Mouse (Mus musculus) ES-Bruce4 (cell line): ENCODE measurements around the gene Impg1. TPM values are rescaled to one million over a fixed set of nuclear protein-coding genes. Genes with fewer than 3 reads are reported as not detected.

ENCODE experiments used
- H3K27ac ChIP-seq: 2 replicates; pipeline ENCODE4 v1.5.1; 2012; ENCODE audit warnings: low read length, inconsistent platforms; ENCODE audit not compliant: insufficient read depth
- H3K27me3 ChIP-seq: 2 replicates; pipeline ENCODE4 v1.6.1; 2012; ENCODE audit warnings: mild to moderate bottlenecking, low read length, inconsistent platforms; ENCODE audit not compliant: control insufficient read depth, poor library complexity, insufficient read depth, severe bottlenecking
- H3K36me3 ChIP-seq: 2 replicates; pipeline ENCODE4 v1.6.1; 2012; ENCODE audit warnings: inconsistent platforms, mild to moderate bottlenecking, low read length, moderate library complexity; ENCODE audit not compliant: control insufficient read depth, poor library complexity, insufficient read depth, severe bottlenecking
- H3K4me1 ChIP-seq: one replicate; pipeline ENCODE4 v1.8.1; 2011; ENCODE audit warnings: low read length; ENCODE audit not compliant: control insufficient read depth, insufficient read depth
- H3K4me3 ChIP-seq: 2 replicates; pipeline ENCODE4 v1.5.1; 2011; ENCODE audit warnings: low read depth, mild to moderate bottlenecking, low read length
- H3K9ac ChIP-seq: 2 replicates; pipeline ENCODE4 v1.6.1; 2012; ENCODE audit warnings: low read depth, mild to moderate bottlenecking, inconsistent platforms; ENCODE audit not compliant: poor library complexity, severe bottlenecking
- H3K9me3 ChIP-seq: replicated peaks from 2 replicates; pipeline ENCODE4 v1.6.1; 2012; ENCODE audit warnings: mild to moderate bottlenecking, low read length, inconsistent platforms; ENCODE audit not compliant: control insufficient read depth, poor library complexity, insufficient read depth, severe bottlenecking
- CTCF ChIP-seq: IDR thresholded peaks from one replicate; pipeline ENCODE4 v1.8.1; 2011; ENCODE audit warnings: low read depth, low read length
- EP300 ChIP-seq: IDR thresholded peaks from 2 replicates; pipeline ENCODE4 v1.6.1; 2011; ENCODE audit warnings: low read depth, low read length; ENCODE audit not compliant: insufficient read depth
- POLR2A ChIP-seq: IDR thresholded peaks from one replicate; pipeline ENCODE4 v1.8.1; 2011; ENCODE audit warnings: low read length; ENCODE audit not compliant: insufficient read depth
- polyA plus RNA-seq: library from polyadenylated mRNA; stranded (reverse); fragments of >200 nt; gene quantifications from 2 replicates; pipeline ENCODE4 v1.2.4, GENCODE M21; 2011; ENCODE audit warnings: low read depth; ENCODE audit not compliant: missing spikeins, insufficient read depth, insufficient read length

The Impg1 gene
- polyA plus RNA-seq: not detected in 2 replicates

DNA sequence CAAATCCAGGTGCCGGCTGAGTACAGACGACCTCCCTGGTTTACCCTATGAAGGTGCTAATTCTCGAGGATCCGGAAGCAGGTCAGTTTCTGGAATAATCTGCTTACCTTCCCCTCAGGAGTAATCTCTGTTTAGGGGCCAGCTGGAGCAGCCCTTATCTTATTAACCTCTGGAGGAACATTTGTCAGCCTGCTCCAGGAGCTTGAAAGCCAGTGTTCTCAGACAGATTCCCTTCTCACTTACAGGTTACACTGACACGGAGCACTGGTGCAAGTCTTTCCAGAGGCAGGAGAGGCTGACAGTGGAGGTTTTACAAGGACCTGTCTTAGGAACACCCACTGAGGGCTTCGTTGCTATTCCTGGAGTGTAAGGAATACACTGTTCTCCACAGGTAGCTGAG lies at the start of gene Impg1:
TSS of gene Impg1 (minus strand) at position 101 of the 400 bp plus-strand sequence.
- H3K4me3 ChIP-seq: no peak within 1 kb of the TSS

DNA sequence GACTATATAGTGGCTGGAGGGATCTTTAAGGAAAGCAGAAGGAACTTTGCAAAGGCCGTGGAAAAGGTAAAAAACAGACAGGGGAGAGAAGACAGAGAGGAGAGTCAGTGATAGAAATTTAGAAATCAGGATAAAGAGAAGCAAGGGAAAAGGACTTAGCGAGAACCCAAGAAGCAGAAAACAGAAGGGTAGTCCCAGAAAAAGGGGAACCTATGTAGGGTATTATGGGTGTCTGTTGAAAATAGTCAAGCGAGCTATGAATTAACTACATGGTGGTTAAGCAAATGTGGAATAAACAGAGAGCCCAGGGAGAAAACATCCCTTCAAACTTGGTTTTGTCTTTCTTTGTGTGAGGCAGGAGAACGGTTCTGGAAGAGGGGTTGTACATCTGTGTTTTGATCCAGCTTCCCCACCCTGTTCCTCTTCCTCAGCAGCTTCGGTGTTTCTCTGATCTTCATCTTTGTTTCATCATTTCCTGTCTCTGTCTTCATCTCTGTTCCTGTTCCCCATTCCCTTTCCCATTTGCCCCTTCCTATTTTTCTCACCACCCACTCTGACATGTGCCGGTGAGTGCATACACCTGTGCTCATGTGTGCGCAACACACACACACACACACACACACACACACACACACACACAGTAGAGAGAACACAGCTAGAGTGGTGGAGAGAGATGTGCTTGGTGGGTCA lies 44.3 kb upstream of the Impg1 start:
- no peak for TF ChIP-seq CTCF
- TF ChIP-seq POLR2A: no peak
- no peak for TF ChIP-seq EP300
- H3K27me3 ChIP-seq: no peaks in the 10 kb centered on the region
- H3K4me3 ChIP-seq: no peak overlapping the region
- H3K36me3 ChIP-seq: no peaks in the 10 kb centered on the region
- no peak overlapping the region for H3K27ac ChIP-seq
- H3K9ac ChIP-seq: no peak overlapping the region
- no peaks in the 10 kb centered on the region; the same call in 1 of the 2 replicates for H3K9me3 ChIP-seq
- H3K4me1 ChIP-seq: no peaks in the 10 kb centered on the region

More for the DNA sequence above, at the start of gene Impg1:
- Histone ChIP-seq H3K9me3 (no peaks in the 10 kb centered on the region), H3K9ac (no peak within 1 kb of the TSS), H3K27me3 (no peaks in the 10 kb centered on the region), H3K4me1 (no peaks in the 10 kb centered on the region), H3K36me3 (no peaks in the 10 kb centered on the region), H3K27ac (no peak within 1 kb of the TSS)
- TF ChIP-seq CTCF (no peak), EP300 (no peak), POLR2A (no peak)

DNA sequence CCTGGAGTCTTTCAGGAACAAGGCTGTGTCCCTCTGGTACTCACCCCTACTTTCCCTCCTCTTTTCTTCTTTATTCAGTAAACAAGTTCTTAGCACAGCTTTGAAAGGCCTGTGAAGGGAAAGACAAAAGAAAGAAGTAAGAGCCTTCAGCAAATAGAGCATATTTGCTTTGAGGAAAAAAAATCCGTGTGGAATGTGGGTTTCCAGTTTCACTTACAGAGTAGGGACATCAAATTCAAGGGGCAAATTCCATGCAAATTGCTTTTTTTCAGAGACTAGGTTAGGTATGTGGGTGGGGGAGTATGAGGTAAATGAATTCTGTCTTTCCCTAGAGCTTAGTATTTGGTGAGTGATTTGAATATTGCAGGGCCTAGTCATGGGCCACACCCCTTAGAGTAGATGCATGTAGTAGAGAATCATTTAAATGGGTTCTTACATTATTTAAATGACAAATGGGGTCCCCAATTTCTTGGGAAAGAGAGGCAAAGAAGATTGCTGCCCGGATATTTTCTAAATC lies 39.3 kb upstream of the Impg1 start:
- no peak overlapping the region for H3K27ac ChIP-seq
- no peaks in the 10 kb centered on the region for H3K4me1 ChIP-seq
- H3K36me3 ChIP-seq: no peaks in the 10 kb centered on the region
- H3K4me3 ChIP-seq: no peak overlapping the region
- no peaks in the 10 kb centered on the region for H3K27me3 ChIP-seq
- H3K9ac ChIP-seq: no peak overlapping the region
- TF ChIP-seq POLR2A (no peak), EP300 (no peak), CTCF (no peak)
- H3K9me3 ChIP-seq: no peaks in the 10 kb centered on the region; the same call in 1 of the 2 replicates

DNA sequence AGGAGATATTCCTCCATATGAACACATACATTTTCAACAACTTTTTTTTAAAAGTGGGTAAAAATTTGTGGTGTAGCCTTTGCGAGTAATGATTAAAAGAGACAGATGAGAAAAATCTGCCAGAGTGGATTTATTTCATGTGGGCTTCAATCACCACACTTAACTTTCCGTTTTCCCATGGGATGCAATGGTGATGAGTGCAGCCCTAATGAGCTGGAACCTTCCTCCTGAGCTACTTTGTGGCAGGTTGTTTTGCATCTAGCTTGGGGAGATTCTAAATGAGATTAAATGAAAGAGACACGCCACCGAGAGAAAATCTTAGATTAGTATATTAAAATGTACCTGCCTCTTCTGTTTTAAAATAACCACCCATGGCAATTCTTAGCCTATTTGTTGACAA lies 26.3 kb upstream of the Impg1 start:
- TF ChIP-seq POLR2A (no peak), CTCF (no peak), EP300 (no peak)
- Histone ChIP-seq H3K9me3 (no peaks in the 10 kb centered on the region), H3K27ac (no peak overlapping the region), H3K36me3 (no peaks in the 10 kb centered on the region), H3K27me3 (no peaks in the 10 kb centered on the region), H3K4me1 (no peaks in the 10 kb centered on the region), H3K9ac (no peak overlapping the region), H3K4me3 (no peak overlapping the region)

DNA sequence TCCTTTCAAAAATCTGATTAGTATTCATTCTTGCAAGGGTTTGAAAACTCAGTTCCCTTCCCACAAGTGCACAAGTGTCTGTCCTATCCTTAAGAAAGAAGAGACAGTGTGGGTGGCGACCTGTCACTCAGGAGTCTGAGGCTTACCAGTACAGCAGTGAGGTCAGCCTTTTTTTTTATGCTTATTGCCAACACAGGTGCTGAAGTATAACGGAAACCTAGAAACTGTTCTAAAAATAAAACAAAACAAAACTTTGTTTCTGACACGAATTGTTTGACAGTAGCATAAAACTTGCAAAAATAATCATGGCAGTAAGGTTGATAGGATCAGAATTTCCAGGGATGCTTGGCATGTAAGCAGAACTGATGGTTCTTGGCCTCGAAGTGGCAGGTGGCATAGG lies 4.9 kb downstream of the Impg1 start:
- Histone ChIP-seq H3K4me3 (no peak overlapping the region), H3K36me3 (no peaks in the 10 kb centered on the region), H3K9me3 (no peaks in the 10 kb centered on the region), H3K27ac (no peak overlapping the region), H3K9ac (no peak overlapping the region), H3K4me1 (no peaks in the 10 kb centered on the region), H3K27me3 (no peaks in the 10 kb centered on the region)
- TF ChIP-seq EP300 (no peak), POLR2A (no peak), CTCF (no peak)
